Mouse (Mus musculus) erythroblast, adult 5-6 weeks (primary cell): ENCODE results near the gene Lsm2. TPM values are rescaled to one million over a fixed set of nuclear protein-coding genes. Genes with fewer than 3 reads are reported as not detected.
"Not testable (repeated sequence)": the region's sequence is repeated elsewhere in the genome, so short reads cannot be mapped to it uniquely, and the experiment has no call there.

ENCODE experiments used
- ATAC-seq: replicated peaks from 2 replicates; pipeline ENCODE4 v1.8.0; 2016; ENCODE audit warnings: moderate number of reproducible peaks, mild to moderate bottlenecking, moderate TSS enrichment, inconsistent platforms; ENCODE audit not compliant: poor library complexity, low FRiP score, severe bottlenecking
- total RNA-seq, 2 experiments: library from RNA; stranded (forward) in 1 of 2; stranded (reverse) in 1 of 2; fragments of 150-400 nt in 1 of 2; fragments of 200-764, 138-1000 nt in 1 of 2; gene quantifications; 2 replicates each; pipeline versions ENCODE4 v1.2.3 to v1.2.4; 2015 to 2017; ENCODE audit warnings: low replicate concordance in 2 of 2

The Lsm2 gene
- 46.8 and 50.3 TPM in 2 replicates for total RNA-seq (2015; ENCODE audit: low replicate concordance)
- 11.2 and 16.7 TPM in 2 replicates for total RNA-seq (2017; ENCODE audit: low replicate concordance)

DNA sequence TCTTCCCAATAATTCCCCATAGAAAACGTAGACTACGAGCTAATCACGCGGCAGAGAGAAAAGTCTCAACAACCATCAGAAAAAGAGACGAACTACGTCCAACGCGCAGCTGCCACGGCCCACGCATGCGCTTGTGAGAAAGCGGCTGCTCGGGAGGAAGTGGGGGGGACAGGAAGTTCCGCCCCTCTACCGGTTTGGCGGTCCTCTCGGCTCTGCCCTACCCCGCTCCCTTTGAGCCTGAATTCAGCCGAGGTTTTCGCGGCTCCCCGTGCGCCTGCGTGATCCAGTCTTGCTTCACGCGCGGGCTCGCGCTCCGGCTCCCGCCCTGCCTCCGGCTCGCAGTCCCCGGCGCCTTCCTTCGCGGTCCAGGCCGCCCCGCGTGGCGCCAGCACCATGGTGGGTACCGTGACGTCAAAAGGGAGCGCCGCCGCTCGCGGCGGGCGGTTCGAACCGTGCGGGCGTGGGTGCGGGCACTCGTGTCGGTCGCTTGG, at the start of gene Lsm2:
Gene Lsm2 (plus strand): TSS at position 173 of the 491 bp plus-strand sequence.
- ATAC-seq, result peak; percentile 90

DNA sequence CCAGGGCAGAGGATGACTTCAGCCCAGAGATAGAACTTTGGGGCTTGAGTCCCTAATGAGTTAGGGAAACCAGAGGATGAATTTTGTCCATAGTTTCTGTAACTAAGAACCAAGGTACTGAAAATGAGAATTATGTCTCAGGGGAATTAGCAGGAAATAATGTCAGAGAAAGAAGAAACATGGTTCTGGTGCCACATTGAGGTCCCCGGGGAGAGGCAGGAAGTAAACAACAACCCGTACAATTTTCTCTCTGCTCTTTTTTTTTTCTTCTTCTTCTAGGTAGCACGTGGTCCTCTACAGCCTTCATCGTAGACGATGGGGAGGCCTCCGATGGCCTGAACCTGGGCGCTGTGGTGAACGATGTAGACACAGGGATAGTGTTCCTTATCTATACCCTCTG, 49.4 kb upstream of the Lsm2 start:
- no peak for ATAC-seq

GRCm38 (mm10) chr17:34934031-34934430, 47.6 kb upstream of the Lsm2 start:
- ATAC-seq, result no peak

- ATAC-seq, result no peak
Observed at GRCm38 (mm10) chr17:34934830-34935229, 46.8 kb upstream of the Lsm2 start.

GRCm38 (mm10) chr17:34937960-34938505, 43.6 kb upstream of the Lsm2 start:
- no peak for ATAC-seq

- ATAC-seq, result no peak
Observed at GRCm38 (mm10) chr17:34941344-34942041, 40.2 kb upstream of the Lsm2 start.

- no peak for ATAC-seq
Observed at GRCm38 (mm10) chr17:34943128-34943815, 38.4 kb upstream of the Lsm2 start.

GRCm38 (mm10) chr17:34944362-34944761, 37.3 kb upstream of the Lsm2 start:
- ATAC-seq, result no peak

DNA sequence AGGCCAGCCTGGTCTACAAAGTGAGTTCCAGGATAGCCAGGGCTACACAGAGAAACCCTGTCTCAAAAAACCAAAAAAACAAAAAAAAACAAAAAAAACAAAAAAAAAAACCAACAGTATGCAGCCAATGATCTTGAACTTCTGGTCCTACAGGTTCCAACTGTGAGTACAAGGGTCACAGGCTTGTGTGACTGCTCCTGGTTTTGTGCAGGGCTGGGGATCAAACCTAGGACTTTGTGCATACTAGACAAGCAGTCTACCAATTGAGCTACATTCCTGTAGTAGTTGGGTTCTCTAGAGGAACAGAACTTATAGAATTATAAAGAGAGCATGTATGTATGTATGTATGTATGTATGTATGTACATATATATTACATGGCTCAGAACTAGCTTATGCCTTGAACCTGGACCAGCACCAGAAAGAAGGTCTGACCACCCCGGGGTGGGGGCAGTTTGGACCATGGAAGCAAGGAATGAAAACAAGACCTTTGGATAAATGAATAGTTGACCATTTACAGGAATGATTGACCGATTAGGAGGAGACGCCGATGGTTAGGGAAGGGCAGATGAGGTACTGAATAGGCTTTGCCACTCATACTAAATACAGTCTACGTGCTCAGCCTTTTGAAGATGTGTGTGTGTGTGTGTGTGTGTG, 35.0 kb upstream of the Lsm2 start:
- ATAC-seq, result no peak

DNA sequence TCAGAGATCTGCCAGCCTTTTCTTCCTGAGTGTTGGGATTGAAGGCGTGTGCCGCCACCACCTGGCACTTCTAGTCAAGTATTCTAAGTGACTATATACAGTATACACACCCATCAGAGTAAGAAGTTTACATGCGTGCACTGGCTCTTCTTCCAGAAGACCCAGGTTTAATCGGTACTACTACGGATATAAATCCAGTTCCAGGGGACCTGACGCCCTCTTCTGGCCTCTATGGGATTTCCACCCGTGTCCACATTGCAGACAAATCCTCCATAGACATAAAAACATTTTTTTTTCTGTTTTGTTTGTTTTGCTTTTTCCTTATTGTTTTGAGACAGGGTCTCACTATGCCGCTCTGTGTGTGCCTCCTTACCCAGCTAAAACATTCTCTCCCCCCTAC, 34.1 kb upstream of the Lsm2 start:
- no peak for ATAC-seq

GRCm38 (mm10) chr17:34948721-34949552, 32.7 kb upstream of the Lsm2 start:
- not testable (repeated sequence) for ATAC-seq

DNA sequence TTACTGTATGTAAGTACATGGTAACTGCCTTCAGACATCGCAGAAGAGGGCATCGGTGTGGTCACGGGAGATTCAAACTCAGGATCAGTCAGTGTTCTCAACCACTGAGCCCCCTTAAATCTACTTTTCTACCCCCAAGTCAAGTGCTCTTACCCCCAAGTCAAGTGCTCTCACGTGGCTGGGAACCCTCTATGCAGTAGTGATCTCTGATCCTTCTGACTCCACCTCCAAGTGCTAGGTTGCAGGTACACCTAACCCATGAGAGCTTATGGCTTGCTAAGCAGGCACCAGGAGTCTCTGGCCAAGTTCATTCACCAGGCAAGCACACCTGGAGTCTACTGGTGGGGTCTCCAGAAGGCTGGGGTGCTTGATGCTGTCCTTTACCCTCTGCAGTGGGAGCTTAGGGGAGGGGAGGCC, 32.1 kb upstream of the Lsm2 start:
- no peak for ATAC-seq

DNA sequence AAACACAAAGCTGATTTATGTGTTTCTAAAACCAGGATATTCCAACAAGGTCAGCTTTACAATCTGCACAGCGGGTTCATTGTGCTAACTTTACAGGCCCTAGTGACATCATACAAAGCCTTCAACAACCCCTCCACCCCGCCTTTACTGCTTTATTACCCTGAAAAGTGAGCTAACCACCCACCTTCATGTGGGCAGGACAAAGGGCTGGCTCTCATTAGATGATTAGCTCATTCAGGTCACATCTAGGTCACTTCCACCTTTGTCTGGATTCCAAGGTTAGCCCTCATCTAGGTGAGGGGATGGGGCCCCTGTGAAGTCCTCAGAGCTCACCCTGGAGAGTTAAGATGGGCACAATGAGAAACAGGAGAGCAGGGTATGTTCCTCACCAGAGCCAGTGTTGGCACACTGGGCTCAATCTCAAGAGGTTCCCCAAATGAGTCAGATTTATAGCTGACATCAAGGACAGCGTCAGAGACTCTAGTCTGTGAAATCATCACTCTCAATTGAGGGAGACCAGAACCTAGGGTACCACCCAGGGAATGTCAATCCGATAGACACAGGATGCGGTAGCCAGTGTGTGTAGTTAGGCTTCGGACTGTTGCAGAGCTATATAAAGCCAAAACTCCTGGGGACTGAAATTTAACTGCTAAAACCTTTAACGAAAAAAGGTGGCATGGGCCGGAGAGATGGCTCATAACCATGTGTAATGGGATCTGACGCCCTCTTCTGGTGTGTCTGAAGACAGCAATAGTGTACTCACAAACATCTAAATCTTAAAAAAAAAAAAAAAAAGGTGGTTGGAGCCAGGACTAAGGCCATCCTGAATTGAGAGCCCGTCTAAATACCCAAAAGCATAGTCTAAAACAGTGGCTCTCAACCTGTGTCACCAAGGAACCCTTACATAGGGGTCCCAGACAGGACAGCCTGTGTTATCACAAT, 30.9 kb upstream of the Lsm2 start:
- ATAC-seq, result no peak

DNA sequence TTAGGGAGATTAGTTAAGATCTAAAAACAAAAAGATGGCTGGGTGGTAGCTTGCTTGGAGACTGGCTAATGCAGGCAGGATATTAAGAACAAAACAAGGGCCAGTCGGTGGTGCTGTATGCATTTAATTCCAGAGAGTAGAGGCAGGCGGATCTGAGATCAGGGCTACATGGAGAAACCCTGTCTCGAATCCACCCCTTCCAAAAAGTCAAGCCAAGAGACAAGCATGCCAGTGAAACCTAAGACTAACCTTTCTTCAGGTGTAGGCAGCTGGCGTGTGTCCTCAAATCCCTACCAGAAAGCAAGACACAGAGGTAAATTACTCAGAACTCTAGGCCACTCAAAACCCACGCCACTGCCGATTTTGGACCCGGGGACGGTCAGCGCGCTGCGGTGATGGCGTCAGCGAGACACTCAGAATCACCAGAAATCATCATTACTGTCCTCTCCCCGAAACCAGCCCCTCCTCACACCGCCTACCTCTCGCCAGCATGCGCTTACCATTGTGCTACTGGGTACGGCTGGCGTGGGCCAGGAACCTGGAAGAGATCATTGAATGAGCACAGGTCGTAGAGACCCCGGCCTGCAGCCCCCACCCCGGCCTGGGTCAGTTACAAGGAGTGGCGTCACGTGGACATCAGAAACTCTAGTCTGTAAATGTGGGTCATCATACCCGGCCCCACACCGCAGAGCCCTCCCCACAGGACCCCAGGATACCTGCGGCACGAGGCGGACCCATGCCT, 29.9 kb upstream of the Lsm2 start:
- peak; percentile 28 for ATAC-seq

GRCm38 (mm10) chr17:34952378-34953040, 29.2 kb upstream of the Lsm2 start:
- peak; percentile 86 for ATAC-seq

DNA sequence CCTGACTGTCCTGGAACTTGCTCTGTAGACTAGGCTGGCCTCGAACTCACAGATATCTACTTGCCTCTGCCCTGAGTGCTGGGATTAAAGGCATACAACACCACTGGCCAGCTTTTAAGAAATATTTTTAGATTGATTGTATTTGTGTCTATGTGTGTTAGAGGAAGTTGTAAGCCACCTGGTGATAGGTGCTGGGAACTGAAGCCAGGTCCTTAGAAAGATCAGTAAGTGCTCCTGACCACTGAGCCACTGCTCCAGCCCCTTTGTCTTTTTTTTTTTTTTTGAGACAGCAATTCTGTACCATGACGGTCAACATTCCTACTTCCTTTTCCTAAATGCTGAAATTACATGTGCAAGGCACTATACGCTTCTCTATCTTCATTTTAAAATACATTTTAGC, 28.4 kb upstream of the Lsm2 start:
- no peak for ATAC-seq

- ATAC-seq, result no peak
Observed at GRCm38 (mm10) chr17:34953904-34954303, 27.8 kb upstream of the Lsm2 start.
